Mouse (Mus musculus) urinary bladder, postnatal 36 days (tissue): Measurements from ENCODE around the gene Dtx2.

Source experiments
- DNase-seq, 2 experiments: peaks; one replicate each; pipeline ENCODE4 v3.0.0; 2022; ENCODE audit warnings: low spot score in 2 of 2, mixed read lengths in 1 of 2

The Dtx2 gene

DNA sequence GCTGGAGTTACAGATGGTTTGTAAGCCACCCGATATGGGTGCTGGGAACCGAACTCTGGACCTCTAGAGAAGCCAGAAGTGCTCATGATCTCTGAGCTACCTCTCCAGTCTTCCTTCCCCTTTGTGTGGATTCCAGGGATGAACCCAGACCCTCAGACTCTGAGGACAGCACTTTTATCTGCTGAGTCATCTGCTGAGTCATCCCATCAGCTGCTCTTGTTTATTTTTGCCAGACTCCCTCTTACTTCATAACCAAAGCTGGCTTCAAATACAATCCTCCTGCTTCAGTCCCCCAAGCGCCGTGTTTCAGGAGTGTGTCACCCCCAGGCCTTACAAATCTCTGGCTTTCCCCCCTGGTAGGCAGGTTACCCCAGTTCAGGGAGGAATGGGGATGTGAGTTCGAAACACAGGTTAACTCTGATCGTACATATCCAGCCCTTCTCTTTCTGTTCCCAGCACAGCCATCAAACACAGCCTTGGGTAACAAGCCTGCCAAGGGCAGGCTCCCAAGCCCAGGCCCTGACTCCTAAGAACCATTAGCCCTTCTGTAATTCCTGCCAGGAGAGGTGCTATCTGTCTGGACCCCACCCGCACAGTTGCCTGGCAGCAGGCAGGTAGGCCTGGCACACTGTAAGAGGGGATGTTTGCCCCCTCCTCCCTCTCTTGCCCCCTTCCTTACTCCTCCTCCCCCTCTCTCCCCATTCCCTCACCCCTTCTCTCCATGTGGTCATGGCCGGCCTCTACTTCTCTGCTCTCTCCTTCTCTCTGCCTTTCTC, 18.5 kb upstream of the Dtx2 start:
- no peak for DNase-seq

DNA sequence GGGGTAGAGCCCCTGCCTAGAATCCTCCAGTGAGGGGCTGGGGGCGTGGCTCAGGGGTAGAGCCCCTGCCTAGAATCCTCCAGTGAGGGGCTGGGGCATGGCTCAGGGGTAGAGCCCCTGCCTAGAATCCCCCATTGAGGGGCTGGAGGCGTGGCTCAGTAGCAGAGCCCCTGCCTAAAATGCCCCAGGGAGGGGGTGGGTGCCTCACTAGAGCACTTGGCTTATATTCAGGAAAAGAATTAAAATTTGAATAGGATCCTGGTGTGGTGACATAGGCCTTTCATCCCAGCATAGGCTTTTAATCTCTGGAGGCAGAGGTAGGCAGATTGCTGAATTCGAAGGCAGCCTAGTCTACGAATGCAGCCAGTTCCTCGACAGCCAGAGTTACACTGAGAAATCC, 15.2 kb upstream of the Dtx2 start:
- no peak for DNase-seq

DNA sequence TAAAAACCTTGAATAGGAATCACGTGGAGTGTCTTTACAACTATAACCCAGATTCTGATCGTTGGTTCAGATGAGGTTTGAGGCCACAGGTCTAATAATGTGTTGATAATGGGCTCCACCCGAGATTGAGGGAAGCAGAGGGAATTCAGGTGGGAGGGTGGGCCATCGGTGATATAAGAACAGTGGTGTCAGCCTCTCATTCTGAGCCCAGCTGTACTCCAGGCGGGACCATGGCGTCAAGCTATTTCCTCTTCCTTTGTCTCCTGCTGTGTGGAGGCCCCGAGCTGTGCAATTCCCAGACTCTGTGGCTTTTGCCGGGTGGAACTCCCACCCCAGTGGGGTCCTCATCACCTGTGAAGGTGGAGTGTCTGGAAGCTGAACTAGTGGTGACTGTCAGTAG, 14.7 kb upstream of the Dtx2 start, which contains the start of gene Zp3:
Gene Zp3, plus strand, starts transcription at position 196 of the 400 bp plus-strand sequence.
- DNase-seq = no peak

DNA sequence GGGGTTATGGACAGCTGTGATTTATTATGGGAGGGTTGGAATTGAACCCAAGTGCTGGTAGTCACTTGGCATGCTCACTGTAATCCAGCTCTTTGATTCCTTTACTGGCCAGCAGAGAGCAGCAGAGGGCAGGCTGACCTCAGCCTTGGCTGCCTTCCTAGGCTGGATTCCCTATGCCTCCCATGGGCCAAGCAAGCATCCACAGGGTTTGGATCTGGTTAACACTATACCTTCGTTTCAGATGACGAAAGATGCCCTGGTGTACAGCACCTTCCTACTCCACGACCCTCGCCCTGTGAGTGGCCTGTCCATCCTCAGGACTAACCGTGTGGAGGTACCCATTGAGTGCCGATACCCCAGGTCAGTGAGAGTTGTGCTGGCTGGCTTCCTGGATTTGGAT, 12.2 kb upstream of the Dtx2 start:
- peak; percentile 50 for DNase-seq

DNA sequence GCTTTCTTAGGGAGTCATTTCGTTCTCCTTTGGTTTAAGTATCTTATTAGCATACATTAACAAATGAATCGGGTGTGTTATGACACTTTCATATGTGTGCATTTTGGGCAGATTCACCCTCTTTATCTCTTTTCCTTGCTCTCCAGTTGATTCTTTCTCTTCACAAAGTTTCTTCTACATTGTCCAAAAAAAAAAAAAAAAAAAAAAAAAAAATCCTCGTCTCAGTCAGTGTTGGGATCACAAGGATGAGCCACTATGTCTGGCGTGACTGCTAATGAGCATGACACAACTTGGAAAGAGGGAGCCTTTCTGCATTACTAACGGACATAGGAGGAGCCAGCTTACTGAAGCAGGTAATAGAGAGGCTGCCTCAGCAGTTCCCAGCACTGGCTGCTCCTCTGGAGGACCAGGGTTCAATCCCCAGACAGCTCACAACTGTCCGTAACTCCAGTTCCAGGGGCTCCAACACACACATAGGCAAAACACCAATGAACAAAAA, 10.0 kb upstream of the Dtx2 start:
- DNase-seq = no peak

DNA sequence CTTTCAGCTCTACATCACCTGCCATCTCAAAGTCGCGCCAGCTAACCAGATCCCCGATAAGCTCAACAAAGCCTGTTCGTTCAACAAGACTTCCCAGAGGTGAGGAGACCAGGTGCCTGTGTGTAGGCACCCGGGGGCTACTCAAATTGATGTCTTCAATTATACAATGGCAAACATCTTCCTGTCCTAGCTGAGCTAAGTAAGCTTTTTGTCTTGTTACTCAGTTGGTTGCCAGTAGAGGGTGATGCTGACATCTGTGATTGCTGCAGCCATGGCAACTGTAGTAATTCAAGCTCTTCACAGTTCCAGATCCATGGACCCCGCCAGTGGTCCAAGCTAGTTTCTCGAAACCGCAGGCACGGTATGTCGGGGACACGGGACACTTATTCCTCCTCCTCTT, 7.4 kb upstream of the Dtx2 start:
- no peak for DNase-seq

DNA sequence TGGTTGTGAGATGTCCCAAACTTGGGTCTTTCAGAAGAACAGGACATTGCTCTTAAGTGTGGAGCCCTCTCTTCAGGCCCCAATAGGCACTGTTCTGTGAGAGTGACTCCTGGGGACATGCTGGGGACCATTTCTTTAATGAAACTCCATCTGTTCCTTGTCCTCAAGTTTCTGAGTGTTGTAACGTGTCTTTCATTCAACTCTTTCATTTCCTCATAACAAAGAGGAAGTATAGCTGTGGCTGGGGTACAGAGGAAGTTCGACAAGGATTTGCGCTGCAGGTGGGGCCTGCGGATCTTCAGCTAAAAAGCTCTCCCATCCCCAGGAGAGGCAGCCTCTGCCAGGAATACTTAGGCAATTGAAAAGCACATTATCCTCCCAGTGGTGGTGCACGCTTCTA, 4.0 kb upstream of the Dtx2 start:
- DNase-seq = no peak

DNA sequence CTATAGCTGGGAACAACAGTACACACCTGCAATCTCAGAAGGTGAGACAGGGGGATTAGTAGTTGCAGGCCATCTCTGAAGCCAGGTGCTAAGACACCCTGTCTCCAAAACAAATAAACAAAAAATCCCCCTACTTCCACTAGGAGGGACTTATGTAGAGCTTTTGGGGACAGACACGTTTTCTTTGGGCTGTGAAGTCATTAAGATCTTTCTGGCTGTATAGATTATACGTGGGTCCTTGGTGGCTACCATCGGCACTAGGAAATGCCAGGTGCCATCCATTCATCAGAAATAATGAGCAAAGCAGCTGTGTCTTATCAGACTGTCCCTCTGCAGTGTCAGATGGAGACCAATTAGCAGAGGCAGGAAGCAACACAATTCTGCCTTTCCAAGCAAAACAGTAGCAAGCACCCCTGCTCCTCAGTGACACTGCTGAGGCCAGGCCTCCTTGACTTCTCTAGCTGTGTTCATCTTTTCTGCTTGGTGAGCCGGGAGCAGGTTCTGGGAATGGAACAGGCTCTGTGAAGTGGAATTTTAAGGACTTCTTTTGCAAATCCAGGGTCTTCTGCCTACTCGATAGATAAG, 1.1 kb upstream of the Dtx2 start:
- no peak for DNase-seq

DNA sequence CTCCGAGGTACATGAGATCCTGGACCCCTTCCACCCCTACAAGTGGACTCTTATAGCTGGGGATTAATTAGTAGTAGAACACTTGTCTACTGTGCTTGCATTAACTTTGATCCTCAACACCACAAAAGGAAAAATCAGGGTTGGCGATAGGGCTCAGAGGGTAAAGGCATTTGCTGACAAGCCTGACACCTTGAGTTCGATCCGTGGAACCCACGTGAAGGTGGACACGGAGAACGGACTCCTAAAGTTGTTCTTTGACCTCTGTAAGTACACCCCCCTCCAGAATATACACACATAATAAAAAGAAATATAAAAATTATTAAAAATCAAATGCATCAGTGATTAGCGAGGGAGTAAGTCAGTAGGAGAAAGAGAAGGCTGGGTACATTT, 270 bp upstream of the Dtx2 start:
- no peak for DNase-seq

DNA sequence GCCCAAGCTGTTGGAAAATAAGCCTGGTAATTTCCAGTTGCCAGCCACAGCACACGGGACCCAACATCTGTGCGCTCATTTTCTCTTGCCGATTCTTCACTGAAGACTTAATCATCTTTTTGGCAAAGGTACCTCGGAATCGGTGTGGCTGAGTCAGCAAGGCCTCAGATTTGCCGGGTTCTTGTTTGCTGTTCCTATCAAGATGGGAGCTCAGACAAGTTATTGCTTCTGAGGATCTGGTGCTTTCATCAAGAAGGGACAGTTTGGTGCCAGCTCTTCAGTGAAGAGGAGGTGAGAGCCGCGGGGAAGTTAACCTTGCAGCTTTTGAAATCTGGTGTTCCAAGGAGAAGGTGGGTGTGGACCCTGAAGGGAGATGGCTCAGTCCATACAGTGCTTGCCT, 1.6 kb downstream of the Dtx2 start:
- peak in 1 of 2 experiments; percentile 38 for DNase-seq

DNA sequence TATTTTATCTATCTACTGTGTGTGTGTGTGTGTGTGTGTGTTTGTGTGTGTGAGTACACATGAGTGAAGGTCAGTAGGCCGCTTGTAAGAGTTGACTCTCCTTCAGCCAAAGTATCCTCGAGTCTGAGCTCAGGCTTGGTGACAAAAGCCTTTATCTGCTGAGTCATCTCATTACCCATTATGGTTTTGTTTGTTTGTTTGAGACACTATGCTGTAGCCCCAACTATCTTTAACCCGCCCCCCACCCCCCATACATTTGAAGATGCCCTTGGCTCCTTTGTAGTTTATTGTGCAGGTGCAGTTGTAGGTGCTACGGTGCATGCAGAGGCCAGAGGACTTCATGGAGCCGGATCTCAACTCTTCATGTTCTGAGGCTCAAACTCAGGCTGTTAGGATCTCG, 6.6 kb downstream of the Dtx2 start:
- no peak for DNase-seq

DNA sequence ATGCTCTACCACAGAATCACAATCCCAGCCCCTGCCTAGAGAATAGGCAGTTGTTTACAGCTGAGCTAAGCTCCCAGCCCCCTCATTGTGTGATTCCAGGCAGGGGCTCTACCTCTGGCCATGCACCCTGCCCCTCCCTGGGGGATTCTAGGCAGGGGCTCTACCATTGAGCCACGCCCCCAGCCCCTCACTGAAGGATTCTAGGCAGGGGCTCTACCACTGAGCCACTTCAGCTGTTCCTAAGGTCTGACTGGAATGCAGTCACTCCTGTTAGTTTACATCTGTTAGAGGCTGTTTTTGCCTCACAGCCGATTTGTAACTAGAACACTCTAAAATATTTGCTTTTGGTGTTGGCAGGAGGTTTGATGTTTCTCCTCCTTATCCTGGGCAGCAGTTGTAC, 7.7 kb downstream of the Dtx2 start:
- no peak for DNase-seq

DNA sequence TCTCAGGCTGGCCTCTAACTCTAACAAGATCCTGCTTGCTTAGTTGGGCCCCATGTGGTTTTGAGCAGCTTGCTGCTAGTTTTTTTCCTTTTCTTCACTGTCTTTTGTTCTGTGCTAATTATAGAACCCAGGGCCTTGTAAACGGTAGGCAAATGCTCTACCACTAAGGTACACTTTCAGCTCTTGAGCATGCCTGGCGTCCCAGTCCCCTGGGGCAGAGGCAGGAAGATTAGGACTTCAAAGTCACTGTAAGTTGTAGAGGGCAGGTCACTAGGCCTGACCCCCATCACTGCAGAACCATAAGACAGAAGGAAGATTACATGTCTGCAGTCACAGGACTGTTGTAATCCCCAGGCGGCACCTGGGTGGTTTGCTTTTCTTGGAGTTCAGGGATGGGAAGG, 8.2 kb downstream of the Dtx2 start:
- no peak for DNase-seq

DNA sequence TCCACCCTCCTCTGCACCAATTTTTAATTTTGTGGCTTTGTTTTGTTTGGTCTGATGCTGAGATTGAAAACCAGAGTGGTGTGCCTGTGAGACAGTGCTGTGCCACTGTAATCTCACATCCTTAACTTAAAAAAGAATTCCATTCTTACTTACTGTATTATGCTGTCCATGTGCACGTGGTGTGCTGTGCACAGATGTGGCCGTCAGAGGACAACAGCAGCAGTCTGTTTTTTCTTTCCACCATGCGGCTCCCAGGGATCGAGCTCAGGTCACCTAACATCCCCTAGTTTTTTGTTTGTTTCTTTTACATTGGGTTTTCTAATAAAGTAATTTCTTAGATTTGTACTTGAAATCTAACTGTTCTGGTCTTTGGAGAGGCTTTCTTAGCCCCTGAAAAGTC, 9.9 kb downstream of the Dtx2 start:
- DNase-seq = no peak

DNA sequence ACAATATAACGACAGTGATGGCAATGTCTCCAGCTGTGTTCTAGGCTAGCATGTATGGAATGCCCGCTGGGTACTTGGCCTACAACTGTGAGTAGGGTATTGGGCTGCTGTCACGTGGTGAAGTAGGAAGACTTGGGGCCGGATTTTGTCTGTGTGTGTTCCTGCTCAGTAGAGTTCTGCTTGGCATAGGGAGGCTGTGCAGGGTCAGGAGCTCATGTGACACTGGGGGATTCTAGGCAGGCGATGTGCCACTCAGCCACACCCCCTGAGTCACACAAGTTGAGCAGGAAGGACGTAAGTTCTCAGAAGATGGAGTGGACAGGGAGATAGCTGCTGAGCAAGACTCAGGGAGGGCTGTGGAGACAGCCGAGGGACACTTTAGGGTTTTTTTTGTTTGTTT, 13.1 kb downstream of the Dtx2 start:
- no peak for DNase-seq

DNA sequence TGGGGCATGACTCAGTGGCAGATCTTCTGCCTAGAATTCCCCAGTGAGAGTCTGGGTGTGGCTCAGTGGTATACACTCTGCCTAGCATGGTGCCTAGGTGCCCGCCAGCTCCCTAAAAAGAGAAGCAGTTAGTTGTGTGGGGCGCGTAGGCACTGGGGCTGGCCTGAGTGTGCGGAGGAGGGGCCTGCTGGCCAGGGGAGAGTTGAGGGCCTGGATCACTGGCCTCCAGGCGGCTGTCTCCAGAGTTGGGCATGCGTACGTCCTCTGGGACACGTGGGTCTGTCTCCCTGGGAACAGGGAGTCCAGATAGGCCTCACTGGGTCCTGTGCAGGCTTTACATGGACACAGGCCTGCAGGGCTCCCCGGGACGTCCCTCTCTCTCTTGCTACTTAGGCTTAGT, 20.3 kb downstream of the Dtx2 start:
- DNase-seq = peak in 1 of 2 experiments; percentile 48

DNA sequence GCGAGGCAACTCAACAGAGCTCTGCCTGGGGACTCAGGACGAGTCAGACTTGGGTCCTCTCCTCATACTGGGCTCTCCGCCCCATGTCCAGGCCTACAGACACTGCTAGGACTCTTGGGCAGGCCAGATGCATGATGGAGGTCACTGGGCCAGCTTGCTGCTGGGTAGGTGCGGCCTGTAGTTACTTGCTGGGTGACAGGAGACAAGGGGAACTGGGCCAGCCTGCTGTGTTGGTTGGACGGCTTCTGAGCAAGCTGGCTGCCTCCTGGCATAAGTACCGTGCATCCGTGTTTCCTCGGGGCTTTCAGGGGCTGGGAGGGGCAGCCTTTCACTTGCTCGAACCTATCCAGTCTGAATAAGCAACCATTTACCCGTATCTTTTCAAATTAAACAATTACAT, 21.0 kb downstream of the Dtx2 start:
- peak; percentile 64 to 80 for DNase-seq

DNA sequence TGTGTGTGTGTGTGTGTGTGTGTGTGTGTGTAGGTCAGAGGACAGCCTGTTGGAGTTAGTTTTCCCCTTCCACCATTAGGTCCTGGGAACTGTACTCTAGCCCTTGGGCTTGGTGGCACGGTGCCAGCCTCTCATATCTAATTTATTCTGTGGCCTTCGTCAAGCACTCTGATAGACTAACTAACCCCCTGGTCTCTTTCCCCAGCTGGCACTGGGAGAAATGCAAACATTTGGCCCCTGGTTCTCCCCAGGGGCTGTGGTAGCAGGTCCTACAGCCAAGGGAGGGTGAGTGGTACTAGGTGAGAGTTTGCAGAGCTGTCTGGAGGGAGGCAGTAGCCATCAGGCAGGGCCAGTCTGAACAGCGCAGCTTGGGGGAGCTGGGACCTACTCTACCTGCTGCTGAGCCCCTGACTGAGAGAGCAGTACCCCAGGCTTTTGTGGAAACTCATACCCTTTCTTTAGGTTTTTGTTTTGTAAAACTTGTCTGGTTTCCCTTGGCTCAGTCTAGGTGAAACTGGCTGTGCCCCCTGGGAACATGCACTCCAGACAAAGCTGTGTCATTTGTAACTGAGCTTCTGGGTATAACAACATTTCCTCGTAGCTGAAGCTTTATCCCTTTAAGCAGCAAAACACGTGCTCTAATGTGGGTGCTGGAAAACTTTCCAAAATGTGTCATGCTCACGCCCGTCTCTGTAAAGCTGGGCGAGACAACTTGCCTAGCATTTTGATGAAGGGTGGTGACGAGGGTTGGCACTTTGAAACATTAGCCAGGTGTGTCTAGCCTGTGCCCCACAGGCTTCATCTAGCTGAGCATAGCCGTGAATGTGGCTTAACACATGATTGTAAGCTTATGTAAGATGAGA, 21.6 kb downstream of the Dtx2 start:
- peak; percentile 31 to 60 for DNase-seq

DNA sequence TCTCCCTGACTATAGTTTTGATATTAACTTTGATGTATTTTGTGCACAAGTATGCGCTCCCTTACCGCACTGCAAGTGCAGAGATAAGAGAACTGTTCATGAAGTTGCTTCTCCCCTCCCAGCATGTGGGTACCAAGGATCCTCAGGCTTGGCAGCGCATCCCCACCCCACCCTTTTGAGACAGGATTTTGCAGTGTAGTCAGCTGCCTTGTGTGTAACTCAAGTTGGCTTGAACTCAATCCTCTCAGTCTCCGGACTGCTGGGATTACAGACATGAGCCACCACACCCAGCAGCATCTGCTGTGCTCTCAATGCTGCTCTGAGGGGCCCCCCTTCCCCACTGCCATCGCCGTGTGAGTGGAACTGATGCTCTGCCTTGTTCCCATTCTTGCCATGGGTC, 22.7 kb downstream of the Dtx2 start:
- DNase-seq = no peak

DNA sequence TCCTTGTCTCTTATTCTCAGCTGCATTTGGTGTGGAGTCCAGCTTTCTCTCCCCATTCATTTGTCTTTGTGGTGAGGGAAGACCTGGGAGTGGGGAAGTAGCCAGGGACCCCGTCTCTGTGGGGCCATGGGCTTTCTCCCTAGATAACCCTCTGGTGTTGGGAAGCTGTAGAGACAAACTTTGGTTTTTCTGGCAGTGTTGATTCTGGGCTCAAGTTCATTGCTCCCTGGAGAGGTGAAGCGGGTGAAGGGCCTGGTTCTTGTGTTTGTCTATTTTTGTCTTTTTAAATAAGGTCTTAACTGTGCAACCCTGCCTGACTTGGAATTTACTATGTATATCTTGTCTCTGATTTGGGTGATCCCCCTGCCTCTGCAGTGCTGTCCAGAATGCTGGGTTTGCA, 24.1 kb downstream of the Dtx2 start:
- DNase-seq = no peak

DNA sequence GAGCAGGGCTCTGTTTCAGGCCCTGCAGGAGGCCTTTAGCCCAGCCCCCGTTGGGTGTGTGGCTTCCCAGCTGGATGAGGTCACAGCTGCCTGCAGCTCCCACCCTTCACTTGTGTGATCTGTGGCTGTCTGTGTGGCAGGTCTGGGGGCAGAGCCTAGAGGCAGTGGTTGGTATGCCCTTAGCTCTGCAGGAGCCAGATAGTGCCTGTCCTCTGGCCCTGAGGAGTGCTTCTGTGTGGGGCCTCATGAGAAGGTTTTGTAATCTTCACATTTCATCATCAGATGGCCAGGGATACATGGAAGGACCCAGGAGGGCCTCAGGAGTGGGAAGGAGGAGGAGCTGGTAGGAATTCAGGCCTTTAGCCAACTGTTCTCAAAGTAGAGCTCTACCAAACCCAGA, 25.3 kb downstream of the Dtx2 start:
- DNase-seq = no peak

DNA sequence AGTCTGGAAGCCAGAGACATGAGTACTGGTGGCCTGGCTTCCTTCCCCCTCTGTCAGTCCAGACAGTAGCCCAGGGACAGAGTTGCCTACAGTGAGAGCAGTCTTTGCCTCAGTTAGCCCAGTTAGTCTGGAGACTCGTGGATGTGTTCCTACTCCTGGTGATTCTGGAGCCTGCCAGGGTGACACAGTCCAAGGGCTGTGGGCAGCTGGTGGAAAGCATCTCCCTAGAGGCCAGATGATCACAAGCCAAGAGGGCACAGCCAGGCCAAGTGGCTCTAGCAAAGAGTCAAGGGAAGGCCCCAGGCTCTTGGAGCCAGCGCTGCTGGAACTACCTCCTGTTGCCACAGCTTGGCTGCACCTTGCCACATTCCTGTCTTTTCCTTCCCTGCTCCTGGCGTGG, 31.1 kb downstream of the Dtx2 start:
- DNase-seq = peak in 1 of 2 experiments; percentile 57

DNA sequence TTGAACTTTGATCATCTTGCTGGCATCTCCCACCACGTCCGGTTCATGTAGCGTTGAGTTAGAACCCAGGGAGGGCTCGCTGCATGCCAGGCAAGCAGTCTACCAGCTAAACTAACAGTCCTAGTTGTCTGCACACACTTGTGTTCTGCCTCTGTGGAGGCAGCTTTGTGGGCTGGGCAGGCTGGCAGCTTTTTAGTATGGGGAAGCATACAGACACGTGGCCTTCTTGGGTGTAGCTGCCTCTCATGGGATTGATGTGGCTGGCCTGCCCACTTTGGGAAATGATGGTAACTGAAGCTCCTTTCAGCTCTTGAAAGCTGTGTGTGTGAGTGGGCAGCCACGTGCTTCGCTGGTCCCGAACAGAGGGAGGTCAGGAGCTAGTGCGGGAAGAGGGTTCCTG, 32.3 kb downstream of the Dtx2 start:
- DNase-seq = no peak
